Comparison of ENCODE assay signal across 27 mouse cellular contexts in the genomic region with DNA sequence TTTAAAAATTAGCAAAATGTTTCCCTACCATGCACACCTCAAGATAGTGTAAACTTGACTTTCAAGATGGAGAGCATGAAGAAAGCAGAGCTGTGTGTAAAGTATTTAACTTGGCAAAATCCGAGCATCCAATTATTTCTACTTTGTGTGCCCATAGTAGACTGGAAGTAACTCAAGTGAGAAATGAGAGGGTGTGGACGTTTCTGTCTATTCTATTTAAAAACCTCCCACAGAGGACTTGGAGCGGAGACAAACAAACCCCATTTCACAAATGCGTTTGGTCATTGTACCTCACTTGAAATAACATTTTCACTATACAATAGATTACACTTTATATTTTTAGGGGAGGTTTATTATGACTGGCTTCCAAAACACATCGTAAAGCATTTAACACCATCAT.
DNase-seq lines count a peak whose midpoint lies in the region; ATAC-seq lines count a peak whose summit lies in the region.
"Had no signal": no experiment of that assay in that cellular context is flagged by ENCODE, and none has a peak within 500 bp of the region (broad histone marks: within the 10 kb centered on the region; RNA-seq: fewer than 3 reads in every experiment).

No protein-coding gene starts in this region.

- no peak for ATAC-seq in forebrain, embryonic 14.5 days
- no peak for ATAC-seq in forebrain, embryonic 15.5 days (replicated peaks)
- no peak for ATAC-seq in midbrain, embryonic 11.5 days (ENCODE audit: low FRiP score)
- no peak for ATAC-seq in midbrain, embryonic 14.5 days (ENCODE audit: low FRiP score, low TSS enrichment)
- ATAC-seq: forebrain, embryonic 13.5 days; hindbrain, embryonic 16.5 days; intestine, embryonic 15.5 days had no signal

- DNase-seq in forebrain, embryonic 14.5 days (ENCODE audit: low spot score) = peak; percentile 62
- peak; percentile 39 for DNase-seq in midbrain, embryonic 11.5 days (ENCODE audit: low spot score, missing footprints)
- DNase-seq in midbrain, embryonic 14.5 days = no peak
- peak; percentile 47 for DNase-seq in brain, adult 2 months (ENCODE audit: low read depth, low spot score)
- DNase-seq in limb, embryonic 10.5 days (ENCODE audit: low spot score) = no peak
- DNase-seq in cerebellum, adult 9-10 months = no peak
- DNase-seq: adrenal gland, adult 2 months; adrenal gland, postnatal 14 days; B cell, adult 2 months; cerebellum, adult 18-20 months; cerebellum, adult 9-11 months; cerebellum, postnatal 25 days; gastrocnemius, adult 2 months; gastrocnemius, postnatal 14 days; heart, adult 11 months; heart, postnatal 36 days had no signal

- no peak overlapping the region for H3K9ac ChIP-seq in forebrain, embryonic 14.5 days (ENCODE audit: low read length)
- H3K9ac ChIP-seq in forebrain, embryonic 15.5 days (replicated peaks) = no peak overlapping the region
- no peak overlapping the region for H3K9ac ChIP-seq in midbrain, embryonic 11.5 days (ENCODE audit: low read length)
- no peak overlapping the region for H3K9ac ChIP-seq in midbrain, embryonic 14.5 days (replicated peaks; ENCODE audit: low read length)
- H3K9ac ChIP-seq: embryonic facial prominence, embryonic 13.5 days; forebrain, embryonic 13.5 days; hindbrain, embryonic 13.5 days; intestine, embryonic 15.5 days had no signal

- no peaks in the 10 kb centered on the region for H3K4me1 ChIP-seq in forebrain, embryonic 14.5 days (ENCODE audit: control insufficient read depth, insufficient read depth, low read length)
- H3K4me1 ChIP-seq in forebrain, embryonic 15.5 days = no peaks in the 10 kb centered on the region
- no peaks in the 10 kb centered on the region for H3K4me1 ChIP-seq in midbrain, embryonic 11.5 days (ENCODE audit: control insufficient read depth, insufficient read depth, low read length)
- H3K4me1 ChIP-seq in midbrain, embryonic 14.5 days (ENCODE audit: control insufficient read depth, insufficient read depth, low read length) = no peaks in the 10 kb centered on the region
- no peaks in the 10 kb centered on the region for H3K4me1 ChIP-seq in limb, embryonic 10.5 days
- H3K4me1 ChIP-seq: embryonic facial prominence, embryonic 13.5 days; forebrain, embryonic 10.5 days; forebrain, embryonic 13.5 days; hindbrain, embryonic 10.5 days; hindbrain, embryonic 13.5 days; intestine, embryonic 15.5 days had no signal

- no peak overlapping the region for H3K4me3 ChIP-seq in forebrain, embryonic 14.5 days (ENCODE audit: low read depth, low read length)
- no peak overlapping the region for H3K4me3 ChIP-seq in forebrain, embryonic 15.5 days
- no peak overlapping the region for H3K4me3 ChIP-seq in midbrain, embryonic 11.5 days (ENCODE audit: low read depth, low read length)
- no peak overlapping the region for H3K4me3 ChIP-seq in midbrain, embryonic 14.5 days (replicated peaks; ENCODE audit: low read depth, low read length)
- no peak overlapping the region for H3K4me3 ChIP-seq in limb, embryonic 10.5 days
- H3K4me3 ChIP-seq: embryonic facial prominence, embryonic 13.5 days; forebrain, embryonic 10.5 days; forebrain, embryonic 13.5 days; gastrocnemius, adult 2 months; hindbrain, embryonic 10.5 days; hindbrain, embryonic 13.5 days; intestine, embryonic 15.5 days had no signal

- 17% methylated on average over 5 of the region's 5 CpGs for WGBS in forebrain, embryonic 14.5 days
- 16% methylated on average over 5 of the region's 5 CpGs for WGBS in forebrain, embryonic 15.5 days
- 68% methylated on average over 5 of the region's 5 CpGs for WGBS in midbrain, embryonic 11.5 days
- WGBS in midbrain, embryonic 14.5 days = 73% methylated on average over 5 of the region's 5 CpGs
- WGBS in limb, embryonic 10.5 days = 82% methylated on average over 5 of the region's 5 CpGs

- no peaks in the 10 kb centered on the region for H3K27me3 ChIP-seq in forebrain, embryonic 14.5 days (replicated peaks; ENCODE audit: control insufficient read depth, insufficient read depth, low read length)
- H3K27me3 ChIP-seq in forebrain, embryonic 15.5 days = no peaks in the 10 kb centered on the region
- no peaks in the 10 kb centered on the region for H3K27me3 ChIP-seq in midbrain, embryonic 11.5 days (ENCODE audit: control insufficient read depth, insufficient read depth, low read length)
- H3K27me3 ChIP-seq in midbrain, embryonic 14.5 days (ENCODE audit: control insufficient read depth, insufficient read depth, low read length) = no peaks in the 10 kb centered on the region
- H3K27me3 ChIP-seq in limb, embryonic 10.5 days (ENCODE audit: low read depth, poor library complexity, severe bottlenecking) = no peaks in the 10 kb centered on the region
- H3K27me3 ChIP-seq: CH12.LX; embryonic facial prominence, embryonic 13.5 days; forebrain, embryonic 13.5 days; hindbrain, embryonic 13.5 days; intestine, embryonic 15.5 days had no signal

- H3K27ac ChIP-seq in forebrain, embryonic 14.5 days (ENCODE audit: low read depth, low read length) = no peak overlapping the region
- H3K27ac ChIP-seq in forebrain, embryonic 15.5 days (replicated peaks) = no peak overlapping the region
- H3K27ac ChIP-seq in midbrain, embryonic 11.5 days (ENCODE audit: low read depth, low read length) = no peak overlapping the region
- H3K27ac ChIP-seq in midbrain, embryonic 14.5 days (replicated peaks; ENCODE audit: low read depth, low read length) = no peak overlapping the region
- no peak overlapping the region for H3K27ac ChIP-seq in limb, embryonic 10.5 days
- H3K27ac ChIP-seq: embryonic facial prominence, embryonic 13.5 days; forebrain, embryonic 10.5 days; forebrain, embryonic 13.5 days; gastrocnemius, adult 2 months; hindbrain, embryonic 10.5 days; hindbrain, embryonic 13.5 days; intestine, embryonic 15.5 days had no signal

- H3K4me2 ChIP-seq in forebrain, embryonic 14.5 days (ENCODE audit: low read length) = no peak overlapping the region
- H3K4me2 ChIP-seq in forebrain, embryonic 15.5 days (replicated peaks) = no peak overlapping the region
- H3K4me2 ChIP-seq in midbrain, embryonic 11.5 days = no peak overlapping the region
- no peak overlapping the region for H3K4me2 ChIP-seq in midbrain, embryonic 14.5 days (ENCODE audit: low read length)
- H3K4me2 ChIP-seq: embryonic facial prominence, embryonic 13.5 days; forebrain, embryonic 13.5 days; heart, embryonic 11.5 days; hindbrain, embryonic 13.5 days; intestine, embryonic 15.5 days had no signal

- H3K9me3 ChIP-seq in forebrain, embryonic 14.5 days (replicated peaks; ENCODE audit: control insufficient read depth, low read length) = no peaks in the 10 kb centered on the region
- H3K9me3 ChIP-seq in forebrain, embryonic 15.5 days = no peaks in the 10 kb centered on the region
- no peaks in the 10 kb centered on the region for H3K9me3 ChIP-seq in midbrain, embryonic 11.5 days (ENCODE audit: control insufficient read depth, low read length)
- H3K9me3 ChIP-seq in midbrain, embryonic 14.5 days (ENCODE audit: control insufficient read depth, low read length) = no peaks in the 10 kb centered on the region
- no peaks in the 10 kb centered on the region for H3K9me3 ChIP-seq in limb, embryonic 10.5 days (replicated peaks)
- H3K9me3 ChIP-seq: embryonic facial prominence, embryonic 13.5 days; forebrain, embryonic 10.5 days; forebrain, embryonic 13.5 days; G1E; hindbrain, embryonic 10.5 days; hindbrain, embryonic 13.5 days; intestine, embryonic 15.5 days had no signal

- no peaks in the 10 kb centered on the region for H3K36me3 ChIP-seq in forebrain, embryonic 14.5 days (ENCODE audit: control insufficient read depth, insufficient read depth, low read length)
- no peaks in the 10 kb centered on the region for H3K36me3 ChIP-seq in forebrain, embryonic 15.5 days
- no peaks in the 10 kb centered on the region for H3K36me3 ChIP-seq in midbrain, embryonic 11.5 days (ENCODE audit: control insufficient read depth, insufficient read depth, low read length)
- no peaks in the 10 kb centered on the region for H3K36me3 ChIP-seq in midbrain, embryonic 14.5 days (ENCODE audit: control insufficient read depth, insufficient read depth, low read length)
- H3K36me3 ChIP-seq in limb, embryonic 10.5 days = no peaks in the 10 kb centered on the region
- H3K36me3 ChIP-seq: embryonic facial prominence, embryonic 13.5 days; forebrain, embryonic 10.5 days; G1E; hindbrain, embryonic 10.5 days; hindbrain, embryonic 13.5 days; intestine, embryonic 15.5 days had no signal

Comparison
In these comparisons a context has a peak if more than half of its experiments do, and no peak if none do; other contexts are left out.
1. DNase-seq: peak in forebrain, embryonic 14.5 days (single experiment), midbrain, embryonic 11.5 days (single experiment) and brain, adult 2 months (single experiment); none in midbrain, embryonic 14.5 days (single experiment), limb, embryonic 10.5 days (single experiment) and cerebellum, adult 9-10 months (single experiment).